Mouse (Mus musculus): ENCODE data around the gene Gm37240. TPM values are rescaled to one million over a fixed set of nuclear protein-coding genes. Genes with fewer than 3 reads are reported as not detected.

The Gm37240 gene
- total RNA-seq, 2 experiments from 2014 or later: 1.4 to 2.4 TPM

- Histone ChIP-seq H3K27ac (no peak overlapping the region), H3K4me3 (no peak overlapping the region)
- DNase-seq (ENCODE audit: low spot score in 2 of 2): no peak
- TF ChIP-seq CTCF (conservative IDR thresholded peaks at IDR 0.05): no peak
Observed at GRCm38 (mm10) chr3:84689656-84690055, 1197.7 kb downstream of the Gm37240 start.

GRCm38 (mm10) chr3:84688176-84688575 is 1199.1 kb downstream of the Gm37240 start:
- no peak for TF ChIP-seq CTCF (conservative IDR thresholded peaks at IDR 0.05)
- H3K27ac ChIP-seq: no peak overlapping the region
- H3K4me3 ChIP-seq: no peak overlapping the region
- DNase-seq (ENCODE audit: low spot score in 2 of 2): no peak

GRCm38 (mm10) chr3:84687488-84687846 is 1199.9 kb downstream of the Gm37240 start:
- DNase-seq (ENCODE audit: low spot score in 2 of 2): no peak
- H3K27ac ChIP-seq: no peak overlapping the region
- no peak overlapping the region for H3K4me3 ChIP-seq
- TF ChIP-seq CTCF (conservative IDR thresholded peaks at IDR 0.05): no peak

- Histone ChIP-seq H3K27ac (no peak overlapping the region), H3K4me3 (no peak overlapping the region)
- TF ChIP-seq CTCF (conservative IDR thresholded peaks at IDR 0.05): no peak
- no peak for DNase-seq (ENCODE audit: low spot score in 2 of 2)
Observed at GRCm38 (mm10) chr3:84686799-84687487, 1200.4 kb downstream of the Gm37240 start.

- no peak for DNase-seq (ENCODE audit: low spot score in 2 of 2)
Observed at GRCm38 (mm10) chr3:84686294-84686672, 1201.0 kb downstream of the Gm37240 start.

GRCm38 (mm10) chr3:84685662-84686293 is 1201.5 kb downstream of the Gm37240 start:
- H3K4me3 ChIP-seq: no peak overlapping the region
- no peak overlapping the region for H3K27ac ChIP-seq
- no peak for DNase-seq (ENCODE audit: low spot score in 2 of 2)
- TF ChIP-seq CTCF (conservative IDR thresholded peaks at IDR 0.05): no peak

More at GRCm38 (mm10) chr3:84686294-84686672, 1201.0 kb downstream of the Gm37240 start:
- H3K27ac ChIP-seq: no peak overlapping the region
- no peak for TF ChIP-seq CTCF (conservative IDR thresholded peaks at IDR 0.05)
- H3K4me3 ChIP-seq: no peak overlapping the region

- Histone ChIP-seq H3K4me3 (no peak overlapping the region), H3K27ac (no peak overlapping the region)
- TF ChIP-seq CTCF (conservative IDR thresholded peaks at IDR 0.05): no peak
- DNase-seq (ENCODE audit: low spot score in 2 of 2): no peak
Observed at GRCm38 (mm10) chr3:84683788-84684187, 1203.5 kb downstream of the Gm37240 start.

GRCm38 (mm10) chr3:84681699-84682098 is 1205.6 kb downstream of the Gm37240 start:
- Histone ChIP-seq H3K4me3 (no peak overlapping the region), H3K27ac (no peak overlapping the region)
- TF ChIP-seq CTCF (conservative IDR thresholded peaks at IDR 0.05): no peak

GRCm38 (mm10) chr3:84680062-84680461 is 1207.3 kb downstream of the Gm37240 start:
- Histone ChIP-seq H3K27ac (no peak overlapping the region), H3K4me3 (no peak overlapping the region)
- TF ChIP-seq CTCF (conservative IDR thresholded peaks at IDR 0.05): no peak
- no peak for DNase-seq (ENCODE audit: low spot score in 2 of 2)

More at GRCm38 (mm10) chr3:84681699-84682098, 1205.6 kb downstream of the Gm37240 start:
- DNase-seq (ENCODE audit: low spot score in 2 of 2): no peak

GRCm38 (mm10) chr3:84679542-84679941 is 1207.8 kb downstream of the Gm37240 start:
- TF ChIP-seq CTCF (conservative IDR thresholded peaks at IDR 0.05): no peak
- H3K4me3 ChIP-seq: no peak overlapping the region
- H3K27ac ChIP-seq: no peak overlapping the region
- DNase-seq (ENCODE audit: low spot score in 2 of 2): no peak

GRCm38 (mm10) chr3:84678891-84679290 is 1208.4 kb downstream of the Gm37240 start:
- Histone ChIP-seq H3K27ac (no peak overlapping the region), H3K4me3 (no peak overlapping the region)
- DNase-seq (ENCODE audit: low spot score in 2 of 2): no peak
- TF ChIP-seq CTCF (conservative IDR thresholded peaks at IDR 0.05): no peak

- no peak for DNase-seq (ENCODE audit: low spot score in 2 of 2)
- Histone ChIP-seq H3K4me3 (no peak overlapping the region), H3K27ac (no peak overlapping the region)
- no peak for TF ChIP-seq CTCF (conservative IDR thresholded peaks at IDR 0.05)
Observed at GRCm38 (mm10) chr3:84675710-84676109, 1211.6 kb downstream of the Gm37240 start.

- Histone ChIP-seq H3K27ac (no peak overlapping the region), H3K4me3 (no peak overlapping the region)
- no peak for DNase-seq (ENCODE audit: low spot score in 2 of 2)
- TF ChIP-seq CTCF (conservative IDR thresholded peaks at IDR 0.05): no peak
Observed at GRCm38 (mm10) chr3:84673552-84673951, 1213.8 kb downstream of the Gm37240 start.

GRCm38 (mm10) chr3:84672136-84672535 is 1215.2 kb downstream of the Gm37240 start:
- no peak for DNase-seq (ENCODE audit: low spot score in 2 of 2)
- H3K27ac ChIP-seq: no peak overlapping the region
- no peak for TF ChIP-seq CTCF (conservative IDR thresholded peaks at IDR 0.05)
- H3K4me3 ChIP-seq: no peak overlapping the region
